Comparison of ENCODE assay signal across 27 mouse cellular contexts in genomic region chr15:5475389-5475995, GRCm38 (mm10).
DNase-seq lines count a peak whose midpoint lies in the region; ATAC-seq and TF ChIP-seq lines count a peak whose summit lies in the region.
"Had no signal": no experiment of that assay in that cellular context is flagged by ENCODE, and none has a peak within 500 bp of the region (broad histone marks: within the 10 kb centered on the region; RNA-seq: fewer than 3 reads in every experiment).

No protein-coding gene starts in this region.

- H3K36me3 ChIP-seq in thymus, adult 2 months (ENCODE audit: control insufficient read depth, insufficient read depth, low read length): no peaks in the 10 kb centered on the region
- H3K36me3 ChIP-seq: embryonic facial prominence, embryonic 13.5 days; heart, embryonic 13.5 days; limb, embryonic 12.5 days; midbrain, embryonic 12.5 days; neural tube, embryonic 12.5 days had no signal

- peak; percentile 21 for DNase-seq in thymus, adult 2 months
- DNase-seq in thymus, postnatal 4 days: no peak
- peak; percentile 10 to 27 for DNase-seq in thymus, postnatal 36 days
- no peak for DNase-seq in kidney, postnatal 36 days
- DNase-seq in kidney, adult 18-20 months: no peak
- no peak for DNase-seq in left cerebral cortex, postnatal 14 days (ENCODE audit: low spot score in 2 of 2)
- DNase-seq: adrenal gland, postnatal 36 days; cerebellum, adult 11-12 months; cerebellum, postnatal 25 days; embryo, embryonic 11 days; gastrocnemius, adult 2 months; heart, adult 18-20 months; heart, postnatal 14 days; kidney, postnatal 4 days; liver, postnatal 0 days; lung, postnatal 14 days had no signal

- peak; percentile 97 for ATAC-seq in megakaryocyte progenitor cell, adult 5-6 weeks (replicated peaks; ENCODE audit: poor library complexity)
- ATAC-seq: CD4-positive, CD25-positive, alpha-beta regulatory T cell, adult 4 months; forebrain, embryonic 13.5 days; hindbrain, postnatal 0 days; intestine, embryonic 16.5 days; liver, postnatal 0 days had no signal

- H3K4me1 ChIP-seq in thymus, adult 2 months (replicated peaks; ENCODE audit: control insufficient read depth, insufficient read depth, low read length): no peaks in the 10 kb centered on the region
- H3K4me1 ChIP-seq in bone marrow macrophage, adult 2 months (ENCODE audit: control insufficient read depth, insufficient read depth, low read length): peaks cover 8% of the 10 kb centered on the region
- H3K4me1 ChIP-seq: embryonic facial prominence, embryonic 13.5 days; forebrain, embryonic 13.5 days; heart, embryonic 13.5 days; limb, embryonic 12.5 days; midbrain, embryonic 12.5 days; neural tube, embryonic 12.5 days had no signal

- no peak overlapping the region for H3K27ac ChIP-seq in thymus, adult 2 months (ENCODE audit: control insufficient read depth, insufficient read depth, low read length)
- H3K27ac ChIP-seq in bone marrow macrophage, adult 2 months (ENCODE audit: insufficient read depth, low read depth, low read length): peak overlapping the region; percentile 65
- H3K27ac ChIP-seq: embryonic facial prominence, embryonic 13.5 days; forebrain, embryonic 13.5 days; gastrocnemius, adult 2 months; heart, embryonic 13.5 days; hindbrain, postnatal 0 days; limb, embryonic 12.5 days; midbrain, embryonic 12.5 days; neural tube, embryonic 12.5 days had no signal

- TF ChIP-seq CTCF in thymus, adult 2 months (IDR thresholded peaks at IDR 0.05; ENCODE audit: borderline replicate concordance, control insufficient read depth, extremely low read depth, insufficient read depth, low read length, poor library complexity): no peak
- no peak for TF ChIP-seq CTCF in bone marrow macrophage, adult 2 months (IDR thresholded peaks at IDR 0.05; ENCODE audit: low read depth, low read length)

- no peak overlapping the region for H3K4me3 ChIP-seq in thymus, adult 2 months (ENCODE audit: control insufficient read depth, insufficient read depth, low read length)
- no peak overlapping the region for H3K4me3 ChIP-seq in bone marrow macrophage, adult 2 months (ENCODE audit: insufficient read depth, low read length)
- H3K4me3 ChIP-seq: embryonic facial prominence, embryonic 13.5 days; forebrain, embryonic 13.5 days; gastrocnemius, adult 2 months; heart, embryonic 13.5 days; limb, embryonic 12.5 days; midbrain, embryonic 12.5 days; neural tube, embryonic 12.5 days had no signal

- H3K27me3 ChIP-seq in thymus, adult 2 months (ENCODE audit: control insufficient read depth, insufficient read depth, low read length): no peaks in the 10 kb centered on the region
- H3K27me3 ChIP-seq: embryonic facial prominence, embryonic 13.5 days; forebrain, embryonic 13.5 days; heart, embryonic 13.5 days; limb, embryonic 12.5 days; midbrain, embryonic 12.5 days; neural tube, embryonic 12.5 days had no signal

- intact Hi-C loops in left cerebral cortex, postnatal 14 days (cut with DNase I): no loop called here

- no peak for TF ChIP-seq POLR2A in thymus, adult 2 months (IDR thresholded peaks at IDR 0.05; ENCODE audit: control insufficient read depth, extremely low read depth, insufficient read depth, low read length, poor library complexity)
- TF ChIP-seq POLR2A in bone marrow macrophage, adult 2 months (IDR thresholded peaks at IDR 0.05; ENCODE audit: borderline replicate concordance, low read depth, low read length): no peak

- 23% methylated on average over 1 of the region's 1 CpGs for WGBS in thymus, adult 2 months

Comparison
In these comparisons a context has a peak if more than half of its experiments do, and no peak if none do; other contexts are left out.
1. DNase-seq: peak in thymus, adult 2 months (single experiment) and thymus, postnatal 36 days (2 of 2); none in thymus, postnatal 4 days (single experiment), kidney, postnatal 36 days (0 of 2), kidney, adult 18-20 months (single experiment) and left cerebral cortex, postnatal 14 days (0 of 2).